Mouse (Mus musculus) hindbrain, embryonic 12.5 days (tissue): ENCODE results near the gene Acsl5. TPM values are rescaled to one million over a fixed set of nuclear protein-coding genes. Genes with fewer than 3 reads are reported as not detected.

Experiments used
- ATAC-seq: fragments of 200-750 bp; cut with Nextera tagmentation; 2 replicates; pipeline ENCODE4 v1.8.0; 2017; ENCODE audit warnings: moderate TSS enrichment; ENCODE audit not compliant: low FRiP score
- H3K27ac ChIP-seq: fragments of 300-500 bp; sonication (generic); 2 replicates; pipeline ENCODE4 v1.5.1; 2016; ENCODE audit warnings: mild to moderate bottlenecking
- H3K27me3 ChIP-seq: fragments of 300-500 bp; sonication (generic); 2 replicates; pipeline ENCODE4 v1.6.1; 2016; ENCODE audit warnings: mild to moderate bottlenecking
- H3K36me3 ChIP-seq: fragments of 300-500 bp; sonication (generic); 2 replicates; pipeline ENCODE4 v1.6.1; 2016; ENCODE audit warnings: mild to moderate bottlenecking
- H3K4me1 ChIP-seq: fragments of 300-500 bp; sonication (generic); 2 replicates; pipeline ENCODE4 v1.6.1; 2016
- H3K4me2 ChIP-seq: fragments of 300-500 bp; sonication (generic); replicated peaks from 2 replicates; pipeline ENCODE4 v1.6.1; 2016; ENCODE audit warnings: mild to moderate bottlenecking
- H3K4me3 ChIP-seq: fragments of 300-500 bp; sonication (generic); 2 replicates; pipeline ENCODE4 v1.5.1; 2016; ENCODE audit warnings: mild to moderate bottlenecking
- H3K9ac ChIP-seq: fragments of 300-500 bp; sonication (generic); 2 replicates; pipeline ENCODE4 v1.6.1; 2016; ENCODE audit warnings: mild to moderate bottlenecking, moderate library complexity
- H3K9me3 ChIP-seq: fragments of 300-500 bp; sonication (generic); replicated peaks from 2 replicates; pipeline ENCODE4 v1.6.1; 2016; ENCODE audit warnings: mild to moderate bottlenecking
- WGBS: fragments of 180-500 bp; shearing (Covaris S2); methylation state at CpG from one replicate; pipeline ENCODE4 v1.1.7; 2016; 5-methylcytosine and 5-hydroxymethylcytosine counted together
- polyA plus RNA-seq: library from polyadenylated mRNA; unstranded; fragments of >200 nt; fragmentation: Nextera tagmentation; extraction: Ambion mirVana; gene quantifications from 2 replicates; pipeline ENCODE4 v1.2.1, GENCODE M21; 2016

Gene Acsl5
- polyA plus RNA-seq, 1 experiment from 2014 or later, result 16.9 TPM

GRCm38 (mm10) chr19:55244791-55245231 is 6.9 kb upstream of the Acsl5 start:
- H3K27me3 ChIP-seq, result no peaks in the 10 kb centered on the region
- H3K4me3 ChIP-seq, result no peak overlapping the region
- WGBS, result 32% methylated on average over 7 of the region's 7 CpGs
- H3K27ac ChIP-seq, result no peak overlapping the region
- H3K9ac ChIP-seq, result no peak overlapping the region
- H3K4me1 ChIP-seq, result no peaks in the 10 kb centered on the region
- no peak for ATAC-seq
- H3K4me2 ChIP-seq, result no peak overlapping the region
- H3K36me3 ChIP-seq, result no peaks in the 10 kb centered on the region
- H3K9me3 ChIP-seq, result no peaks in the 10 kb centered on the region

- Histone ChIP-seq H3K36me3 (no peaks in the 10 kb centered on the region), H3K27me3 (0 out of 2 replicates have a peak, but pooled peaks cover 3% of the 10 kb centered on the region), H3K4me3 (no peak overlapping the region), H3K4me2 (no peak overlapping the region), H3K4me1 (no peaks in the 10 kb centered on the region), H3K9ac (no peak overlapping the region), H3K9me3 (no peaks in the 10 kb centered on the region), H3K27ac (no peak overlapping the region)
- 85% methylated on average over 5 of the region's 5 CpGs for WGBS
- ATAC-seq, result no peak
These were observed 4.2 kb upstream of the Acsl5 start for GRCm38 (mm10) chr19:55247563-55247962.

- no peak for ATAC-seq
- no peak overlapping the region for H3K4me3 ChIP-seq
- no peaks in the 10 kb centered on the region for H3K36me3 ChIP-seq
- H3K27ac ChIP-seq, result no peak overlapping the region
- 71% methylated on average over 9 of the region's 9 CpGs for WGBS
- 0 out of 2 replicates have a peak, but pooled peaks cover 2% of the 10 kb centered on the region for H3K4me1 ChIP-seq
- no peak overlapping the region for H3K9ac ChIP-seq
- H3K27me3 ChIP-seq, result 0 out of 2 replicates have a peak, but pooled peaks cover 3% of the 10 kb centered on the region
- H3K9me3 ChIP-seq, result no peaks in the 10 kb centered on the region
- no peak overlapping the region for H3K4me2 ChIP-seq
These were observed 3.7 kb upstream of the Acsl5 start for GRCm38 (mm10) chr19:55247991-55248520.

GRCm38 (mm10) chr19:55250451-55250850 is 1.3 kb upstream of the Acsl5 start:
- 89% methylated on average over 5 of the region's 5 CpGs for WGBS
- Histone ChIP-seq H3K4me1 (peaks cover 13% of the 10 kb centered on the region), H3K27me3 (0 out of 2 replicates have a peak, but pooled peaks cover 3% of the 10 kb centered on the region), H3K9me3 (no peaks in the 10 kb centered on the region), H3K9ac (no peak overlapping the region), H3K36me3 (no peaks in the 10 kb centered on the region), H3K4me2 (no peak overlapping the region), H3K4me3 (no peak overlapping the region), H3K27ac (no peak overlapping the region)
- ATAC-seq, result no peak

- no peaks in the 10 kb centered on the region for H3K36me3 ChIP-seq
- H3K27ac ChIP-seq, result no peak overlapping the region; the same call in 1 of the 2 replicates
- H3K9ac ChIP-seq, result peak overlapping the region; percentile 64
- H3K4me3 ChIP-seq, result peak overlapping the region; percentile 52
- peaks cover 13% of the 10 kb centered on the region for H3K4me1 ChIP-seq
- H3K4me2 ChIP-seq, result peak overlapping the region; percentile 93
- peak; percentile 24; the same call in 1 of the 2 replicates for ATAC-seq
- 0 out of 2 replicates have a peak, but pooled peaks cover 3% of the 10 kb centered on the region for H3K27me3 ChIP-seq
- H3K9me3 ChIP-seq, result no peaks in the 10 kb centered on the region
- 2% methylated on average over 9 of the region's 9 CpGs for WGBS
These were observed 1.5 kb downstream of the Acsl5 start for GRCm38 (mm10) chr19:55253239-55253569.

- peak; percentile 79 for ATAC-seq
- under 1% methylated on average over 32 of the region's 32 CpGs for WGBS
- Histone ChIP-seq H3K4me2 (peak overlapping the region; percentile 93), H3K9ac (peak overlapping the region; percentile 64), H3K9me3 (no peaks in the 10 kb centered on the region), H3K4me3 (peak overlapping the region; percentile 52), H3K27ac (peak overlapping the region; percentile 56; the same call in 1 of the 2 replicates), H3K36me3 (no peaks in the 10 kb centered on the region), H3K4me1 (peaks cover 13% of the 10 kb centered on the region), H3K27me3 (0 out of 2 replicates have a peak, but pooled peaks cover 3% of the 10 kb centered on the region)
These were observed 2.1 kb downstream of the Acsl5 start for GRCm38 (mm10) chr19:55253570-55254441.

- Histone ChIP-seq H3K4me1 (peaks cover 13% of the 10 kb centered on the region), H3K9ac (peak overlapping the region; percentile 64), H3K27ac (no peak overlapping the region), H3K27me3 (0 out of 2 replicates have a peak, but pooled peaks cover 3% of the 10 kb centered on the region), H3K4me3 (peak overlapping the region; percentile 52), H3K4me2 (peak overlapping the region; percentile 93), H3K9me3 (no peaks in the 10 kb centered on the region), H3K36me3 (no peaks in the 10 kb centered on the region)
- ATAC-seq, result peak; percentile 36
- 9% methylated on average over 5 of the region's 5 CpGs for WGBS
These were observed 2.8 kb downstream of the Acsl5 start for GRCm38 (mm10) chr19:55254513-55255016.

- Histone ChIP-seq H3K9me3 (no peaks in the 10 kb centered on the region), H3K36me3 (no peaks in the 10 kb centered on the region), H3K27ac (no peak overlapping the region), H3K4me3 (no peak overlapping the region), H3K4me1 (peaks cover 13% of the 10 kb centered on the region), H3K9ac (no peak overlapping the region), H3K4me2 (no peak overlapping the region), H3K27me3 (0 out of 2 replicates have a peak, but pooled peaks cover 3% of the 10 kb centered on the region)
- no peak for ATAC-seq
- WGBS, result 84% methylated on average over 9 of the region's 9 CpGs
These were observed 4.4 kb downstream of the Acsl5 start for GRCm38 (mm10) chr19:55256156-55256555.

GRCm38 (mm10) chr19:55257656-55258375 is 6.1 kb downstream of the Acsl5 start:
- Histone ChIP-seq H3K9me3 (no peaks in the 10 kb centered on the region), H3K36me3 (no peaks in the 10 kb centered on the region), H3K4me3 (no peak overlapping the region), H3K27ac (no peak overlapping the region), H3K4me1 (peaks cover 13% of the 10 kb centered on the region), H3K27me3 (no peaks in the 10 kb centered on the region), H3K4me2 (no peak overlapping the region), H3K9ac (no peak overlapping the region)
- 92% methylated on average over 5 of the region's 5 CpGs for WGBS
- no peak for ATAC-seq

GRCm38 (mm10) chr19:55258514-55258913 is 6.8 kb downstream of the Acsl5 start:
- WGBS, result 88% methylated on average over 5 of the region's 5 CpGs
- H3K27ac ChIP-seq, result no peak overlapping the region

GRCm38 (mm10) chr19:55260389-55261184 is 8.8 kb downstream of the Acsl5 start:
- no peaks in the 10 kb centered on the region for H3K27me3 ChIP-seq
- no peak overlapping the region for H3K9ac ChIP-seq
- no peaks in the 10 kb centered on the region for H3K4me1 ChIP-seq
- no peak overlapping the region for H3K27ac ChIP-seq
- no peaks in the 10 kb centered on the region for H3K36me3 ChIP-seq
- H3K9me3 ChIP-seq, result no peaks in the 10 kb centered on the region
- H3K4me2 ChIP-seq, result no peak overlapping the region
- H3K4me3 ChIP-seq, result no peak overlapping the region
- no peak for ATAC-seq
- 74% methylated on average over 12 of the region's 12 CpGs for WGBS

More at GRCm38 (mm10) chr19:55258514-55258913, 6.8 kb downstream of the Acsl5 start:
- Histone ChIP-seq H3K9me3 (no peaks in the 10 kb centered on the region), H3K9ac (no peak overlapping the region), H3K4me3 (no peak overlapping the region), H3K27me3 (no peaks in the 10 kb centered on the region), H3K36me3 (no peaks in the 10 kb centered on the region), H3K4me2 (no peak overlapping the region), H3K4me1 (peaks cover 9% of the 10 kb centered on the region)
- ATAC-seq, result no peak
